Mouse (Mus musculus) CH12.LX (cell line): ENCODE measurements around the gene Timm10. TPM values are rescaled to one million over a fixed set of nuclear protein-coding genes. Genes with fewer than 3 reads are reported as not detected.

ENCODE experiments used
- DNase-seq: peaks from one replicate; pipeline ENCODE4 v3.0.0-alpha.2; 2013; ENCODE audit errors: extremely low read depth
- H3K27ac ChIP-seq: 2 replicates; pipeline ENCODE4 v1.5.1; 2012; ENCODE audit warnings: low read depth, mild to moderate bottlenecking, control low read depth, moderate library complexity; ENCODE audit not compliant: insufficient read depth
- H3K27me3 ChIP-seq: replicated peaks from 2 replicates; pipeline ENCODE3; 2012; ENCODE audit warnings: inconsistent platforms
- H3K36me3 ChIP-seq, 2 experiments: replicated peaks in 1 of 2; 2 replicates each; pipeline versions ENCODE3 to v1.6.1; 2012; ENCODE audit warnings: inconsistent platforms in 1 of 2, low read length in 1 of 2, mild to moderate bottlenecking in 1 of 2, mixed read lengths in 1 of 2, moderate library complexity in 1 of 2; ENCODE audit not compliant: control insufficient read depth in 1 of 2, insufficient read depth in 1 of 2
- H3K4me1 ChIP-seq, 2 experiments: 2 replicates each; pipeline ENCODE4 v1.6.1; 2012; ENCODE audit warnings: inconsistent platforms in 1 of 2, moderate library complexity in 1 of 2; ENCODE audit not compliant: insufficient read depth in 2 of 2, control insufficient read depth in 1 of 2
- H3K4me2 ChIP-seq: 2 replicates; pipeline ENCODE4 v1.6.1; 2012; ENCODE audit warnings: low read depth, mild to moderate bottlenecking, control low read depth; ENCODE audit not compliant: poor library complexity, insufficient read depth, severe bottlenecking
- H3K4me3 ChIP-seq, 3 experiments: fragments of 150-350 bp in 1 of 3; sonication (generic) in 1 of 3; replicated peaks in 1 of 3; 2 replicates each; pipeline versions ENCODE3 to v1.5.1; 2011 to 2012; ENCODE audit warnings: low read depth in 2 of 3, low read length in 2 of 3, mild to moderate bottlenecking in 2 of 3, moderate library complexity in 2 of 3, control low read depth in 1 of 3, improper control_type of control experiment in 1 of 3, inconsistent platforms in 1 of 3, mixed read lengths in 1 of 3; ENCODE audit not compliant: poor library complexity in 1 of 3
- H3K79me2 ChIP-seq: replicated peaks from 2 replicates; pipeline ENCODE4 v1.6.1; 2012; ENCODE audit warnings: mild to moderate bottlenecking, moderate library complexity; ENCODE audit not compliant: control insufficient read depth, poor library complexity, insufficient read depth, severe bottlenecking; ENCODE audit errors: extremely low read depth
- H3K9ac ChIP-seq: 2 replicates; pipeline ENCODE4 v1.6.1; 2012; ENCODE audit warnings: low read depth, mild to moderate bottlenecking, control low read depth, moderate library complexity; ENCODE audit not compliant: insufficient read depth
- H3K9me3 ChIP-seq: replicated peaks from 2 replicates; pipeline ENCODE3; 2012; ENCODE audit warnings: low read length, inconsistent platforms, mixed read lengths
- BHLHE40 ChIP-seq: IDR thresholded peaks from 2 replicates; pipeline ENCODE4 v1.6.1; 2011; ENCODE audit warnings: mild to moderate bottlenecking, low read depth, low read length, improper control_type of control experiment
- CHD1 ChIP-seq: IDR thresholded peaks from 2 replicates; pipeline ENCODE4 v1.6.1; 2012; ENCODE audit warnings: low read depth, low read length, improper control_type of control experiment, inconsistent platforms
- CHD2 ChIP-seq: IDR thresholded peaks from 2 replicates; pipeline ENCODE4 v1.6.1; 2011; ENCODE audit warnings: low read length, improper control_type of control experiment
- E2F4 ChIP-seq: IDR thresholded peaks from 2 replicates; pipeline ENCODE4 v1.6.1; 2011; ENCODE audit warnings: low read depth, low read length, improper control_type of control experiment; ENCODE audit not compliant: insufficient replicate concordance
- ELF1 ChIP-seq: IDR thresholded peaks from 2 replicates; pipeline ENCODE4 v1.6.1; 2014; ENCODE audit warnings: low read depth, mild to moderate bottlenecking, inconsistent platforms, low read length, improper control_type of control experiment
- GABPA ChIP-seq: IDR thresholded peaks from 2 replicates; pipeline ENCODE4 v1.6.1; 2012; ENCODE audit warnings: low read depth, low read length, improper control_type of control experiment, inconsistent platforms; ENCODE audit not compliant: insufficient replicate concordance
- IRF4 ChIP-seq: IDR thresholded peaks from 2 replicates; pipeline ENCODE4 v1.6.1; 2014; ENCODE audit warnings: low read depth, mild to moderate bottlenecking, inconsistent platforms, low read length, improper control_type of control experiment
- JUND ChIP-seq: conservative IDR thresholded peaks from 2 replicates; pipeline ENCODE4 v1.6.1; 2011; ENCODE audit warnings: low read depth, low read length, improper control_type of control experiment
- KAT2A ChIP-seq: IDR thresholded peaks from 2 replicates; pipeline ENCODE4 v1.6.1; 2012; ENCODE audit warnings: low read length, improper control_type of control experiment, inconsistent platforms; ENCODE audit not compliant: insufficient replicate concordance
- MAFK ChIP-seq: IDR thresholded peaks from 2 replicates; pipeline ENCODE4 v1.6.1; 2011; ENCODE audit warnings: low read length, improper control_type of control experiment; ENCODE audit not compliant: insufficient replicate concordance
- MAX ChIP-seq: IDR thresholded peaks from 2 replicates; pipeline ENCODE4 v1.6.1; 2011; ENCODE audit warnings: low read length, improper control_type of control experiment
- MEF2A ChIP-seq: IDR thresholded peaks from 2 replicates; pipeline ENCODE4 v1.6.1; 2014; ENCODE audit warnings: low read depth, mild to moderate bottlenecking, inconsistent platforms, low read length, improper control_type of control experiment, borderline replicate concordance
- MYC ChIP-seq: IDR thresholded peaks from 2 replicates; pipeline ENCODE4 v1.6.1; 2011; ENCODE audit warnings: low read depth, mild to moderate bottlenecking, improper control_type of control experiment, low read length
- NELFE ChIP-seq: IDR thresholded peaks from 2 replicates; pipeline ENCODE4 v1.6.1; 2011; ENCODE audit warnings: low read depth, low read length, improper control_type of control experiment
- NRF1 ChIP-seq: IDR thresholded peaks from 2 replicates; pipeline ENCODE4 v1.6.1; 2014; ENCODE audit warnings: low read depth, mild to moderate bottlenecking, inconsistent platforms, low read length, improper control_type of control experiment, moderate library complexity
- POLR2A ChIP-seq: IDR thresholded peaks from 2 replicates; pipeline ENCODE4 v1.6.1; 2011; ENCODE audit warnings: low read depth, mild to moderate bottlenecking, improper control_type of control experiment, low read length
- POLR2AphosphoS2 ChIP-seq: IDR thresholded peaks from 2 replicates; pipeline ENCODE4 v1.6.1; 2011; ENCODE audit warnings: low read depth, low read length, improper control_type of control experiment
- SIN3A ChIP-seq: IDR thresholded peaks from 2 replicates; pipeline ENCODE4 v1.6.1; 2012; ENCODE audit warnings: low read length, improper control_type of control experiment, inconsistent platforms
- SMC3 ChIP-seq: IDR thresholded peaks from 2 replicates; pipeline ENCODE4 v1.6.1; 2011; ENCODE audit warnings: low read depth, low read length, improper control_type of control experiment
- TCF12 ChIP-seq: IDR thresholded peaks from 2 replicates; pipeline ENCODE4 v1.6.1; 2014; ENCODE audit warnings: low read depth, mild to moderate bottlenecking, inconsistent platforms, low read length, improper control_type of control experiment
- UBTF ChIP-seq: IDR thresholded peaks from 2 replicates; pipeline ENCODE4 v1.6.1; 2012; ENCODE audit warnings: low read depth, mild to moderate bottlenecking, inconsistent platforms, low read length, improper control_type of control experiment, moderate library complexity
- ZKSCAN1 ChIP-seq: IDR thresholded peaks from 2 replicates; pipeline ENCODE4 v1.6.1; 2012; ENCODE audit warnings: low read depth, inconsistent platforms, low read length, improper control_type of control experiment, borderline replicate concordance
- dilution Hi-C: fragments of 300-500 bp; cut with MboI; formaldehyde crosslinking; loops from 2 replicates; pipeline ENCODE4 v1.14.3; 2020; ENCODE audit warnings: low sequenced_read_pairs; ENCODE audit not compliant: extremely low pct_unique_long_range_greater_than_20kb, extremely low pct_ligation_motif_present
- in situ Hi-C: fragments of 300-500 bp; cut with MboI; formaldehyde crosslinking; loops from 3 replicates; pipeline ENCODE4 v1.14.3; 2019; ENCODE audit warnings: low sequenced_read_pairs, low pct_ligation_motif_present, low pct_unique_long_range_greater_than_20kb, mixed read lengths
- polyA plus RNA-seq: library from polyadenylated mRNA; unstranded; fragments of >175 nt; gene quantifications from 2 replicates; pipeline ENCODE4 v1.2.1, GENCODE M21; 2012; ENCODE audit warnings: low read depth; ENCODE audit not compliant: insufficient read length
- total RNA-seq, 2 experiments: library from RNA; depleted of rRNA; stranded (reverse); fragments of 300-350 nt in 1 of 2; fragments of >200 nt in 1 of 2; gene quantifications; 2 replicates each; pipeline ENCODE4 v1.2.3; 2012 to 2014

Timm10 gene
- total and polyA plus RNA-seq, 3 experiments = 77.7 to 115 (median 81.2) TPM

- Histone ChIP-seq H3K9ac (no peak overlapping the region), H3K9me3 (peaks cover 13% of the 10 kb centered on the region), H3K79me2 (no peaks in the 10 kb centered on the region), H3K4me2 (no peak overlapping the region), H3K27ac (no peak overlapping the region), H3K4me3 (no peak overlapping the region), H3K27me3 (no peaks in the 10 kb centered on the region), H3K4me1 (peaks cover 0 to 9% of the 10 kb centered on the region in 2 experiments; a peak in 2 of 4 replicates), H3K36me3 (no peaks in the 10 kb centered on the region)
- in situ Hi-C loops = no loop called here
- TF ChIP-seq IRF4 (no peak), POLR2A (no peak), ZKSCAN1 (no peak), SIN3A (no peak), KAT2A (no peak), JUND (no peak), TCF12 (no peak), BHLHE40 (no peak), POLR2AphosphoS2 (no peak), CHD1 (no peak), ELF1 (no peak), CHD2 (no peak), GABPA (no peak)
- no peak for DNase-seq
- dilution Hi-C loops = no loop called here
Observed at GRCm38 (mm10) chr2:84792516-84792915, 34.3 kb upstream of the Timm10 start.

GRCm38 (mm10) chr2:84793154-84793553 lies 33.6 kb upstream of the Timm10 start:
- in situ Hi-C loops = no loop called here
- Histone ChIP-seq H3K79me2 (no peaks in the 10 kb centered on the region), H3K4me1 (peaks cover 0 to 8% of the 10 kb centered on the region in 2 experiments; a peak in 2 of 4 replicates), H3K9ac (no peak overlapping the region), H3K4me3 (no peak overlapping the region), H3K27me3 (no peaks in the 10 kb centered on the region), H3K27ac (no peak overlapping the region), H3K4me2 (no peak overlapping the region), H3K36me3 (no peaks in the 10 kb centered on the region), H3K9me3 (peaks cover 13% of the 10 kb centered on the region)
- DNase-seq = no peak
- dilution Hi-C loops = no loop called here
- TF ChIP-seq NRF1 (no peak), NELFE (no peak), ELF1 (no peak), UBTF (no peak), MAFK (no peak), E2F4 (no peak), TCF12 (no peak), MYC (no peak), SMC3 (no peak), MEF2A (no peak), POLR2A (no peak), MAX (no peak)
